Mouse (Mus musculus) testis, postnatal 14 days (tissue): Measurements from ENCODE around the gene Agk.
A peak's percentile ranks its signal among the peaks of the same experiment; 100 is the strongest.

Experiments
- DNase-seq: peaks from one replicate; pipeline ENCODE4 v3.0.0; 2021; ENCODE audit warnings: low spot score

The Agk gene

DNA sequence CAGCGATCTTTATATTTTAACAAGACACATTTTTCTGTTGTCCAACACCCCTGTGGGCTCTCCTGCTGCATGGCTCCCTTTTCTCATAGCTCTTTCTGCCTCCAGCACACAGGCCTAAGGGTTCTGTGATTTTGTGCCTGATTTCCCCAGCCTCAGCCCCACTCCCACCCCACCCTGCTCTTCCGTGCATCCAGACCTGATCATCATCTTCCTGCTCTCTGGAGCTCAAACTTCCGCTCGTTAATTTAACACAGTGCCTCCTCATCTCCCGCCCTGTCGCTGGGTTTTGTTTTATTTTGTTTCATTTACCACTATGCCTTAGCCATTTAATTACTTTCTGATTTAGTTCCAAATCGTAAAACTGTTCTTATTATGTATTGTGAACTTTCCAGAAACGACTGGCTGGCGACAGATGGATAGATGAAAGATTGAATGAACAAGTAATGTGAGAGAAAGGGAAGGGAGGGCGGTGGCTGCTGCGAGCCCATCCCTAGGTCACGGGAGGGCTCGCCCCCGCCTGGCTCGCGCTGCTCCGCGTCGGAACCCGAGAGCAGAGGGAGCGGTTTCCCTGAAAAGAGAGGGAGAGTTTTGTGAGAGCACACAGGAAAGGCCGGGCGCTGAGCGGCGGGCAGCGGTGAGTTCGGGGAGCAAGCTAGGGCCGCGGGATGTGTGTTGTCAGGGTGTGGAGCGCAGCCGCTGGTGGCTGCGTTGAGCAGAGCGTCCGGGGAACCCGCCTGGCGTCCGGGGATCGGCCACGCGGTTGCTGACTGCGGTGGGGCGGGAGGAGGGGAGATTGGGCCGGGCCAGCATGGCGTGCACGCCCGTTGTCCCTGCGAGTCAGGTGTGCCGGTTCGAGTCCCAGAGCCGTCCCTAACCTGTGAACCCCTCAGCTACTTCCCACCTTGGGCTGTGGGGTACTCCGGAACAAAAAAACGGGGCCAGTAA is at the start of gene Agk:
TSS of gene Agk (plus strand) at position 276 of the 945 bp plus-strand sequence.
- DNase-seq = peak; percentile 80

DNA sequence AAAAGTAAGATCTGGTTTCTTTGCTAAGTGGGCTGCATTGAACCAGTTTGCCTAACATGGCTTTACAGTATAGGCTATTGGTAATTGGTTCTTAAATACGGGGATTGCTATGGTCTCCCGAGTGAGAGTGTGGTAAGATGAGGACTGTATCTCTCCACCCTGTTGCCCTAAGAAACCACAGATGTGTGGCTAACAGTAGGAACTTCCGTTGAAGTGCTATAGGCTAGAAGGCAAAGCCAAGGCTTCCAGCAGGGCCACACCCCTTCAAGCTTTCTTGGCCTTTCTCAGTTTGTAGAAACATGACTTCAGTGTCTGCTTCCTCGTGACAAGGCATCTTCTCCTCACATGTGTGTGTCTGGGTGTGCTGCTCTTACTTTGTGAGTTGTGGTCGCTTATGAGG is 24.3 kb upstream of the Agk start:
- no peak for DNase-seq

DNA sequence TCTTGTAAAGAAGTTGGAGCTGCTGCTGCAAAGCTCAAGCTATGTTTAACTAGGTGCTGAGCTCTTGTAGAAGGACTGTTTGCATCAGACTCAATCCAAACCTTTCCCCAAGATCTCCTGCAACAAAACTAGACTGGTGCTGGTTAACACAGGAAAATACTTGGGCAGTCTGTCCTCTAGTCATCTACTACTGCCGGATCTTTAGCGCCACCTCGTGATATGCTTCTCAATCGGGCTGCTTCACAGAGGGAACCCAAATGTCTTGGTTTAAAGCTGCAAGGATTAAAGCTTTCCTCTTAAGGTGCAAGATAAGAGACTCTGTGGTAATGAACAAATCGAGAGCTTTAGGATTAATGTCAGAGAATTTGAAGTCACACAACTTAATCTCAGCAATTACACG is 21.6 kb upstream of the Agk start:
- peak; percentile 11 for DNase-seq

DNA sequence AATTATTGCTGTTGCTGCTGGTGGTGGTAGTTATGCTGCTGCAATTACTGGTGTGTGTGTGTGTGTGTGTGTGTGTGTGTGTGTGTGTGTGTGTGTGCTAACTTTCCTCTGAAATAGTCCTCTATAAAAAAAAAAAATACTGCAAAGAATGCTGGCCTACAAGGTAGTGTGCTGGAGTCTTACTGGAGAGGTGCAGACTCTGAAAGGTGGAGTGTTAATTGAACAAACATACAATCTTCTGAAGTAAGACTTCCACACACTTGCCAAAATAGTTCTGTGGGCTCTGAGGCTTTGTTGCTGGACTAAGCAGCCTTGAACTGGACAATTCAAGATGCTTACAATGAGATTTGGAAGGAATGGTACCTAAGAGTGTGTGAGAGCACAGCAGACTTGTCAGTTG is 20.0 kb upstream of the Agk start:
- DNase-seq = no peak

DNA sequence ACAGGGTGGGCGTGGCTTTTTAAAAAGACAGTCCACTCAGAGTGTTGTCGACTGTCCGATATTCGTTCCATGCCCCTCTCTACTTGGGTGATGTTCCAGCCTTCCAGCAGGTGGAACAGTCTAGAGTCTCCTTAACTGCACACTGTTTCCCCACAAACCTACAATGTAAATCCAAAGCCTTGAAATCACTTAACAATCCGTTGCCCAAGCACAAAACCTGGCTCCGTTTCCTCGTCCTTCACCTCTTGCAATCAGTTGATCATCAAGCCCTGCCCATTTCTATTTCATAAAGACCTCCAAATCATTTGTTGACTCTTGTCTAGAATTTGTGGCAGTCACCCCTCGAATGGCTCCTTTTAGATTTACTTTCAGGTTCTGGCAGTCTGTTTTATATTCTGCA is 1.4 kb downstream of the Agk start:
- DNase-seq = no peak

DNA sequence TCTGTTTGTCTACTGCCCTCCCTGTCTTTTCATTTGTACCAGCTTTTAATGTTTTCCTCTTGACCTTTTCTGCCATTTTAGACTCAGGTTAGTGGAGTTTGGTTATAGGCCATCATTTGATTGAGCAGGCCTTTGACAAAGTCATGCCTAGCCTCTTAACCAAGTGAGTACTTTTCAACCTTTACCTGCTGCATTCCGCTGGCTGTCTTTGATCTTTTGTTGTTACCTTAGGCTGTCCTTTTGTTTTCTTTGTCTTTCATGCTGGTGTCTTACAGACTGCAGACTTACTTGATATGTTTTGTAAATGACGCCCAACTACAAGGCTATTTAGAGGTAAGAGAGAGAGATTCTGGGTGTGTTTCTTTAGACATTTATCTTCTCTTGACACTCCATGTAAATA is 8.5 kb downstream of the Agk start:
- DNase-seq = no peak

DNA sequence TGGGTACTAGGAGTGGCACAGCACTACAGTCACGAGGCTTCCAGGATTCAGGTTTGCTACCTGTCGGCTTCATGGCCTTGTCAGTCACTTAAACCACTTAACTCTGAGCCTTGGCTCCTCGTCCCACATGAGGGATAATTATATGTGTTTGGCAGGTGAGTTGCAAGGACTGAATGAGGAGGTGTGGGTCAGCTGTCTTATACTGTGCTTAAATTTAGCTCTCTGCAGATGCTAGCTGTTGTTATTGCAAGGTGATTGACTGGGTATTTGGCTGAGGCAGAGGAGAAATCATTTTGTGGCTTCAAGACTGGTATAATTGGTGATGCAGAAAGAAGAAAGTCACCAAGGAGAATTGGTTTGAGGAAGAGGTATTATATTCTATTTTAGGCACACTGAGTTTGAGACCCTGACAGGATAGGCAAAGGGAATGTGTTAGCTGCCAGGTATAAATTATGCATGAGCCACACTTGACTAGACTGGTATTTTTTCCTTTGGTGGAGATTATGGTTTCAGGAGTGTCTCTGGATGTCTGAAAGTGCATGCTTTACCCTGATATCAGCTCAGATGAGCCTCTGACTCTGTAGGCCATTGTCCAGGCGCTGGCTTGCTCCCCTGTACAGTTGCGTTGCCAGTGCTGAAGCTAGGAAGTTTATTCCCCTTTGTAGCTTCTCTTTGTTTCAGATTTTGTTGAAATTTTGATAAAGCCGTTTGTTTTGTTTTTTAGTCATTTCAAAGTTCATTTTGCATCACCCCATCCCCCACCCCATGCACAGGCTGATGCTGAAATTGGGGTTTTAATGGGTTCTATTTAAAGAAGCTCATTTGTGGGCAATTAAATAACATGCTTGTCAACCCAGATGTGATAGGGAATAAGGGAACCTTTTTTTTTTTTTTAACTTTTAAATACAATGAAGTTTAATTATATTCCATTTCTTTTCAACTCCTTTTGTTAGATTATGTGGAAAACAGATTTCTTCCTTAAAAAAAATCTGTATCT is 12.1 kb downstream of the Agk start:
- no peak for DNase-seq

DNA sequence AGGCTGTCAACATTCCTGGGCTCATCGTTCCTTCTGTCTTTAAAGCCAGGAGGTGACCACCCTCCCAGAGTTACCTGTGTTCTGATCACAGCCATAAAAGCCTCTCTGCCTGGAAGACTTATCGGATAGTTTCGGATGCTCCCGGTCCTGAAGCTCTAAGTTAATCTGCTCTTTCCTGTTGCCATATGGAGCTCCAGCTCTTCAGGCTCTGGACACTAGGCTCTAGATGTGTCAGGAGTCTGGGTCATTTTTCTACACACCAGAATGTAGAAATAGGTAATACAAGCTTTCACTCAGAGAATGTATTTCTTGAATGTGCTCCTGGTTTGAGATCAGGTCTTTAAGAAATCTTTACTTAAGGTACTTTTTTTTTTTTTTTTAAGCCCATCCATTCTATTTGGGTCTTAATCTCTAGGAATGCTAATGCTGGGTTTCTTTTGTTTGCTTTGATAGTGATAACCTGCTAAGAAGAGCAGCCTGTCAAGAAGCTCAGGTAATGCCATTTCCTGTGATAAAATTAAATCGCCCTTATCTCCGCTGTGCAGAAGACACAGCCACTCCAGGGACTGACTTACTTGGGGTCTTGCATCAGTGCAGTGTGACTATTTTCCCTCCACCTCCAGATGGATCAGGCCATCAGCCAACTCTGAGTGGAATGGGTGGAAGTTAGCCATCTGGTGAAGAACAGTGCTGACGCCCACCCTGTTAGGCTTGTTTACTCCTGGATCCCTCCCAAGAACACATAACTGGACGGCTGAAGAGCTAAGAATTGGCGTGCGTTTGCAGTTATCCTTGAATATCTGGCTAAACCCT is 22.2 kb downstream of the Agk start:
- DNase-seq = peak; percentile 50

DNA sequence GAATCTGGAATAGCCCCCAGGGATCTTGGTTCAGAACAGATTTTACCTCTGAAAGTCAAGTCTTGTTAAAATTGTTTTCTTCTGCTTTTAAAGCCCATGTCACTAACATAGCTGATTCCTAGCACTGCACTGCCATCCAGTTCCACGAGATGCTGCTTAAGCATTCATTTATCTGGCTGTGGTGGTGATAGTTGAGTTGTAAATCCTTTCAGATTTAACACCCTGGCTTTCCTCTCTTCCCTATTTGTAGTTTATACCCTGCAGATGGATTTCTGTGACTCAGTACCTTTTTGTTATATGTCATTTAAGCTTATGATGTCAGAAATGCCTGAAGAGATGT is 22.8 kb downstream of the Agk start:
- no peak for DNase-seq

DNA sequence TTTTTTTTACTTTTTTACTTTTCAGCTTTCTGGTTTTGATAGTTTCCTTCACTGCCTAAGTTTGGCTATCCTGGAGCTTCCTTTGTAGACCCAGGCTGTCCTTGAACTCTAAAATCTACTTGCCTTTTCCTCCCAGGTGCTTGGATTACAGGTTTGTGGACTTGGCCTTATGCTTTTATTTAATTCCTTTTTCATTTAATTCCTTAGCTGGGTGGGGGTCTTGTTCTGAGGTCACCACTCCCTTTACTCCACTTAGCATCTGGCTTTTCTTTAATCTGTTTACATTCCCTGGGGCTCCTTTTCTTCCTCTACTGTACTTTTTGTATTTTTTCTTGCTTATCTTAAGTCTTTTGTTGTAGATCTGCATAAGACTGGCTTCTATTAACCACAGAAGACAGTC is 25.1 kb downstream of the Agk start:
- no peak for DNase-seq

DNA sequence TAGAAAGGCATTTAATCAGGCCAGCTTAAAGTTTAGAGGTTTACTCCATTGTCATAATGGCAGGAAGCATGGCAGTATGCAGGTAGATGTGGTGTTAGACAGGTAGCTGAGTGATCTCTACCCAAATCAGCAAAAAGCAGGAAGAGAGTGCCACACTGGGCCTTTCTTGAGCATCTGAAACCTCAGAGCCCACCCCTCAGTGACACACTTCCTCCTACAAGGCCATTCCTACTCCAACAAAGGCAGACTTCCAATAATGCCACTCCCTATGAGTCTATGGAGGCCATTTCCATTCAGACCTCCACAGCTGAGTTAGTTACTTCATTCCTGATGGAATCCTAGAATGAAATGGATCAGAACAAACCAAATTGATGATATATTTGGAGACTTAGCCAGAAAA is 25.9 kb downstream of the Agk start:
- no peak for DNase-seq

DNA sequence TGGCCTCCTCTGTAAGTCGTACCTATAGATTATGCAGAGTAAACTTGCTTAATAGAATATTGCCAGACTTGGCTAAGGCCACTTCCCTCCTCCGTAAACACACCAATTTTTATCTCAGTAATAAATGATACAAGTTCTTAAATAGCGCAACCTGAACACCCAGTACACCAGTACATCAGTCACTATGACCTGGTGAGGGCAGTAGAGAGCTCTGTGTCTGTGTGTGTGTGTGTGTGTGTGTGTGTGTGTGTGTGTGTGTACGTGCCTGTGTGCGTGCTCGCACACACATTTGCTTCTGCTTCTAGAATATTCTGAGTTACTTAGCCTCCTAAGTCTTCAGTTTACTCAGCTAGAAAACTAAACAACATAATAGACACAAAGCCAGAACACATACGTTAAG is 28.4 kb downstream of the Agk start:
- no peak for DNase-seq

DNA sequence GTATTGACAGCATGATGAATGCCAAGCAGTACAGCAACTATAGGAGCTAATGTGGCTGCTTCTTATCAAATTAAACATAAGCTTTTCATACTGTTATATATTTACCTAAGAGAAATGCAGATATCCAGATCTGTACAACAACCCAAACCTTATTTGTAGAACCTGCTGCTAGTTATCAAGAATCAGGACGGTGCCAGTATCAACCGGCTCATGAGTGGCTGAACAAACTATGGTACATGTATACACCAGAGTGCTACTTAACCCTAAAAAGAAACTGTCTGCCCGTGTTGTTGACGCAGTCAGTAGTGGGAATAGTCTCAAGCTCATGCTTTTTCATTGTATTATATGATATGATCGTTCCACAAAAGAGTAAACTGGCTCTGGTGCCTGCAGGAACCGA is 46.1 kb downstream of the Agk start:
- no peak for DNase-seq

DNA sequence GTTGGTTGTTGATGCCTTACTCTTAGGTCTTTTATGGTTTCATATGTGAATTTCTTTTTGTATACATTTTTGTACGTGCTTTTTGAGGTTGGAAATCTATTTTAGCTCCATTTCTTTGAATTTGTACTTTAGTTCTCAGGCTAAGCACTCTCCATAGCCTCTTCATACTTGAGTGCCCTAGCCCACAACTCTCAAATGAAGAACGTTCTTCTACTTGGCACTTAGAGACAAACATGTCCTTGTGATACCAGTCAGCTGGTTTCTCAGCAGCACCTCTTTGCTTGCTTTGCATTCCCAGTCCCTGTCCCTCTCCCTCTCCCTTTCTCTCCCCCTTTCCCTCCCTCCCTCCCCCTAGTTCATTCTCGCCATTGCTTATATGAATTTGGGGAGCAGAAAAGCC is 55.2 kb downstream of the Agk start:
- DNase-seq = no peak

DNA sequence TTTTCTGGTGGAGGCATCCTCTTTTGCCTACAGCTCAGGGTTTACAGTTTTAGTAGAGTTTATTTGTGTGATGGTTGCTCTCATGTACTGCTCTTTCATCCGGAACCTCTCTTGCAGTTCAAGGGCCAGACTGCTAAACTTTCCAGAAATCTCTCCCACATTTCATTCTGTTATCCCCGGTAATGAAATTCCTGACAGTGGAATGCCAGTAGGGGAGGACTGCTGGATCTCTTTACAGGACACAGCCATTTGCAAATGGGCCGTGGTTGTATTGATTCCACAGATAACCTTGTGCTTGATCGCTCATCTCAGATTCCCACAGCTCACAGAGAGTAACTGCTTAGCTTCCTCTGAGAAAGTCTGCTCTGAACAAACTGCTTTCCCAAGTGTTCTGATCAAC is 56.9 kb downstream of the Agk start:
- DNase-seq = no peak

DNA sequence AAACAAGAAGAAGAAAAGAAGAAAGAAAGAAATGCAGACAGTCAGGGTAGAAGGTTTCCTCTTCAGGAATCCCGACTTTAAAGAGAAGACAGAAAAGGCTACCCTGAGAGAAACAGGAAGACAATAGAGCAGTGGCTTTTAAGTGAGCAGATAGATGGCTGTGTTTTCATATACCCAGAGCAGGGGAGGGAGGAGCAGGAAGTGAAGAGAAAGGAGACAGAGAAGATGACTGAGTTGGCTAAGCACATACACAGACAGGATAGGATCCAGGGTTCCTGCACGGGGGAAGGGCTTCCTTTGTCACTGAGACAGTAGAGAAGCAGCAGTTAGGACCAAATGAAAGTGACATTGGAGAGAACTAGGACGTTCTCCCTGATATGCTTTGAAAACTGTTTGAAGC is 60.7 kb downstream of the Agk start:
- no peak for DNase-seq

DNA sequence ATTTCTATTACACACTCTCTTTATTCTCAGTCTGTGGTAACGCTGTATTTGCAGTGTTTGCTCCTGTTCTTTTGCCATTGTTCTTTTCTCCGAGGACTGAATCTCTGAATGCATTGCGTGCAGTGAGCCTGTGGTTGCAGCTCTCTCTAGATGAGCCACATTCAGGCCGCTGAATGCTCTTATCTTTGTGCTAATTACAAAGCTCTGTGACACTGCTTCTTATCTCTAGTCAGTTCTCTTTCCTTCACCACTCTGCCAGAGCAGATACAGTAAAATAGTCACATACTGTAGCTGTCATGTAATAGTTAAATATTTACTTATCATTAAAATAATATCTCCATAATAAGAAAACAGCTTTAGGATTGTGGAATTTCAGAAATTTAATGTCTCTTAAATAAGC is 63.7 kb downstream of the Agk start:
- DNase-seq = no peak

DNA sequence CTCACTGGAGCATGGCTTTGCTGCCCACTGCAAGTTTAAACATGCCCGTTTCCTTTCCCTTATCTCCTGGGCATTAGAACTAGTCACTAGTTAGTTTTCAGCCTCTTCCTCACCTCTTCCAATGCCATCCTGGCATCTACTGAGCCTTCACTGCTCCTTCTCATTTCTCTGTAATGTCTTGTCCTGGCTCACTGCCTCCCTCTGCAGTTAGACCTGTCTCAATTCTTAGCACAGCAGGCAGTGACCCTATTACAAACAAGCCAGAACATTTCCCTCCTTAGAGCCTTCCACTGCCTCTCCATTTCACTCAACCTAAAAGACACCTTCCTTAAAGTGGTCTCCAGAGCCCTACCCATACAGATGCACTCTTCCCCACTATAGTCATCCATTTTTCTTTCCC is 66.0 kb downstream of the Agk start:
- DNase-seq = no peak

DNA sequence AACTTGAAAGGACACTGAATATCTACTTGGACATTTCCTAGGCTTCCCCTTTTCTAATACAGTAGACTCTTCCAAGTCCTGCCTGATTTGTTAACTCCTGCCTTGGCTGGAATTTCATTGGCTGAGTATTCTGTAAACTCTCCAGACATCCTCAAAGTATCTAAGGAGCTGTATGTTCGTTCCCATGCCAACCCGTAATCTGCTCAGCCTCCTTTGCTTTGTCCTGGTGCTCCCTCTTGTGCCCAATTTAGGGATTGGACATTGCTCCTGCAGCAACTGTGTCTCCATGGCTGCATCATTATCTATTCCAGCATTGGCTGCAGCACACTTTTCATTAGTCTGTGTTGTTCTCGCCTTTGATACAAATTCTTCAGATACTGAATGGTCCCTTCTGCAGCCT is 68.2 kb downstream of the Agk start:
- peak; percentile 48 for DNase-seq

DNA sequence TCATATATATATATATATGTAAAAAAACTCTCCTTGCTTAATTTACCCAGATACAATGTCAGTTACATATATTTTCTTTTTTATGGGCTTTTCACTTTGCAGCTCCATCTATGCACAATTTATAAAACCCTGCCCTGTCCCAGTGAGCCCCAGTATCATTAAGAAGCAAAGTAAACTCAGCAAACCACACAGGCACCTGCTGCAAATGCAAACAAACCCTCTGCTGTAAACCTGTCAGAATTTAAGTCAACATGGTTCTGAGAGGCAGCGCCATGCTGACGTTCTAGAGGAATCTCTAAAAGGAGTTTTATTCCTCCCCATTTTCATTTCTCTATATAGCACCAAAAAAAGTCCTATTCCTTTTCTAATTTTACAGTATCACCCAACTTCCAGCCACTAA is 77.1 kb downstream of the Agk start:
- no peak for DNase-seq

DNA sequence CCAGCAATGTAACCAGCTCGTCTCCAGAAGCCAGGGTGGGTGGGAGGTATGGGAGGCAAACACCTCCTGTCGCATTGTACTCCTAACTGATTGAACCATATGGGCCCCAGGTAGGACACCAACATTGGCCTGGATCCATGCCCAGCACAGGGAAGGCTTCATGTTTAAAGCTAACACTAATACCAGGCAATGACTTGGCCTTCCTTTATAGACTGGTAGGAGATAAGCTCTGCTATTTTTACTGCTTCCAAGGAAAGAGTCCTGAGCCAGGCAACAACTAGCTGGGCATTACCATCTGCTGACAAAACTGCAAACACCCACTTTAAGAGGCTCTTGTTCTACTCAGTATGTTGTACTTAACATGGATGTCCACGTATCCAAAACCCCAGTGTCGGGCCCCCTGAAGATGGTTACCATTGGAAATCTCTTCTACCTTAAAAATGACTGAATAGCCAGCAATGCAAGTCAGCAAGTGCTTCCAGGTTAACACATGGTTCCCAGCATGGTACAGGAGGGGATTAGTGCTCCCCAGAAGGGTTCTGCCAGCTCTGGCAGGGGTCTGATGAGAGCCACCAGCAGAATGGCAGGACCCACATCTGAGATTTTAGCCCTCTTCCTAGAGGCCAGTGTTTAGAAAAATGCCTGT is 78.8 kb downstream of the Agk start:
- no peak for DNase-seq

DNA sequence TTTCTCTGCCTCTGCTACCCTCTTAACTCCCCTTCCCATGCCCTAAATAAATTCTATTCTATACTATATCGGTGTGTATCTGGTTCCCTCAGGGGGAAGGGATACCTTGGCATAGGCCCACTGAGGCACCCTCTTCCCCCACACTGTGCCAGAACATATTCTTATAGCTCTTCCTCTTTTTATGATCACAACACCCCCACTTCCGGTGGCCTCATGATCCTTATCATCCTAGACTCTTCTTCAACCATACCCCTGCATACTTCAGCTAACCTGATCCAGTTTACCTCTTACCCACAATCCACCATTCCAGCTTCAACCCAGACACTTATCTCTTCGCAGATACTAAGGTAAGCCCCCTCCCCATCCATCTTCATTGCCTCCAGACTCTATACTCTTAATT is 86.1 kb downstream of the Agk start:
- no peak for DNase-seq
